Mouse (Mus musculus) myocyte (in vitro differentiated cells): ENCODE measurements at regions not wholly inside any gene's neighbourhood (a gene's known extent, or its start where the extent isn't known, plus 50 kb on each side); places are given as distances from the start of the nearest gene placed in this dataset.

Source experiments
- POLR2A ChIP-seq: IDR thresholded peaks from one replicate; pipeline ENCODE4 v1.6.1; 2011; ENCODE audit warnings: low read depth, mild to moderate bottlenecking, control low read depth, moderate library complexity; ENCODE audit not compliant: insufficient read length
- TCF12 ChIP-seq: IDR thresholded peaks from one replicate; pipeline ENCODE4 v1.6.1; 2011; ENCODE audit warnings: mild to moderate bottlenecking, control low read depth; ENCODE audit not compliant: poor library complexity, insufficient read depth, severe bottlenecking
- USF1 ChIP-seq: IDR thresholded peaks from one replicate; pipeline ENCODE4 v1.6.1; 2011; ENCODE audit warnings: low read depth, mild to moderate bottlenecking, control low read depth, moderate library complexity

GRCm38 (mm10) chr1:120758172-120758571 lies 156.0 kb downstream of the En1 start:
- TF ChIP-seq TCF12 (no peak), USF1 (no peak), POLR2A (no peak)
